Mouse (Mus musculus) urinary bladder, adult 18-20 months (tissue): Measurements from ENCODE around the gene Lemd2.

Experiments used
- DNase-seq, 2 experiments: peaks; one replicate each; pipeline ENCODE4 v3.0.0; 2022; ENCODE audit warnings: low spot score in 2 of 2, mixed read lengths in 2 of 2

The Lemd2 gene

DNA sequence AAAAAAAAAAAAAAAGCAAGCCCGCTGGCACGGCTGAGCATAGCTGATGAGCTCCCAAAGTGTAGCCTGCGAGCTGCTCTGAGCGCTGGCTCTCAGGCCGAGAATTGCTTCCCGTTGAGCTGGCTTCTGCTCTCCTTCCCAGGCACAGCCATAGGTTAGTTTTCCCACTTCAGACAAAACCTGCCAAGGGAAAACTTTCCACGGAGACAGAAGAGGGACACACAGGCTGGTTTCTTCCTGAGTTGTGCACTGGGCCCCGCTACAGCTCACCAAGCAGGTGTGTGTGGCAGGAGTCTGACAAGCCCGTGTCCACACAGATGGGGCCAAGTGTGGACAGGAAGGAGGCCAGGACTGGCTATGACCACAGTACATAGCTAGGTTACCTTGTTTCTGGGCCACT lies 15.4 kb downstream of the Lemd2 start:
- no peak for DNase-seq

GRCm38 (mm10) chr17:27187059-27187458 lies 17.2 kb downstream of the Lemd2 start:
- DNase-seq = no peak

DNA sequence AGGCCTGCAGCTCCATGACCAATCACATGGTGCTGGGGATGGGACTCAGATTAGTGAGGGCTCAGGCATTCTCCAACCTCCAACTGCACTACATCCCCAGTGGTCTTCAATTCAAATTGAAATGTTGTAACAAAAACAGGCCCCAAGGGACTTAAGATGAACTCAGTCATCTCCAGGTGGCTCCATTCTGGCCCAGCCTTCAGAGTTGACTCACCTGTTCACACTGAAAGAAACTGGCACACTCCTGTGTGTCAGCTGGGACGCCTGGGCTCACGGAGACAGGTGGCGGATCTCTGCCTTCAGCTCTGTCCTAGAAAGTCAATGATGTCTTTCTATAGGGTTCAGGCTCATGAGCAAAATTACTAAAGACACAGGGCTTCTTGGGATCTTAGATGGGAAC lies 18.2 kb downstream of the Lemd2 start:
- DNase-seq = no peak

DNA sequence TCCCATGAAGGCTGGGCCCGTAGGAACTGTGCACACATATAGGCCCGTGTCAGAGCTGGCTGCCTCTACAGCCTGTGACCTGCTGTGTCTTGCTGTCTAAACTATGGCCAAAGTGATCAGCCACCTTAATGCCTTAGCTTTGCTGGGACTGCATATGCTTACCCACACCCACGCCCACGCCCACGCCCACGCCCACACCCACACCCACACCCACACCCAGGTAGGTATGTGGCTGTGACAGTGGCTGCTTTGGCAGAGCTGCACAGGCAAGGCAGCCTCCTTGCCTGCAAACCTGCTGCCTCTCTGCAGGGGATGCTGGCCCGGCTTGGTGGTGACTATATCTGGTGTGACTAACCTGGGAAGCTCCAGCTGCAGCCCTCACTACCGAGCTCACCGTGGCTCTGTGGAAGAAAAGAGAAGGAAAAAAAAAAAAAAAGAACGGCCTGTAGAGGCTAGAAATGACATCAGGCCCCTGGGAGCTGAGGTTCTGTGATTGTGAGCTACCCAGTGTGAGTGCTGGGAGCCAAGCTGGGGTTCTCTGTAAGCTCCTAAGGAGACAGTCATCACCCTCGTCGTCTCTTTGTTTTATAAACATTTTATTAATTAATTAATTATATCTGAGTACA lies 20.5 kb downstream of the Lemd2 start:
- no peak for DNase-seq

- no peak for DNase-seq
Measured at GRCm38 (mm10) chr17:27182401-27182800, 21.9 kb downstream of the Lemd2 start.

DNA sequence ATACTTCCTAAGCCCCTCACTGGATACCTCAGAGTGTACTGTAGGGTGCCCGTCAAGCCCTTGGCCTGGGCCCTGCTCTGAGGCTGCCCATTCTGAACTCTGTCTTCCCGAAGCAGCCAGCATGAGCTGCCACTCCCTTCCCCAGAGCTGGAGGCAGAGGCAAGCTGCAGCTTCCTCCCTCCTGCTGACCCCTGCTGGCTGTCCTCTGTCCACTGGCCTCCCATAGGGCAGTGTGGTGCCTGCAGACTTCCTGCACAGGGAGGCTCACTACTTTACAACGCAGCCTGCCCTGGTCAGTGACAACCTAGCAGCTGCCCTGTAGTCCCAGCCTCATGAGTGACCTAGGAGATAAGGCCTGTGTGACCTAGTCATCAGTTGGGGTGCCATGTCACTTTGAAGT lies 22.6 kb downstream of the Lemd2 start:
- DNase-seq = no peak

GRCm38 (mm10) chr17:27179681-27180280 lies 24.5 kb downstream of the Lemd2 start:
- no peak for DNase-seq

DNA sequence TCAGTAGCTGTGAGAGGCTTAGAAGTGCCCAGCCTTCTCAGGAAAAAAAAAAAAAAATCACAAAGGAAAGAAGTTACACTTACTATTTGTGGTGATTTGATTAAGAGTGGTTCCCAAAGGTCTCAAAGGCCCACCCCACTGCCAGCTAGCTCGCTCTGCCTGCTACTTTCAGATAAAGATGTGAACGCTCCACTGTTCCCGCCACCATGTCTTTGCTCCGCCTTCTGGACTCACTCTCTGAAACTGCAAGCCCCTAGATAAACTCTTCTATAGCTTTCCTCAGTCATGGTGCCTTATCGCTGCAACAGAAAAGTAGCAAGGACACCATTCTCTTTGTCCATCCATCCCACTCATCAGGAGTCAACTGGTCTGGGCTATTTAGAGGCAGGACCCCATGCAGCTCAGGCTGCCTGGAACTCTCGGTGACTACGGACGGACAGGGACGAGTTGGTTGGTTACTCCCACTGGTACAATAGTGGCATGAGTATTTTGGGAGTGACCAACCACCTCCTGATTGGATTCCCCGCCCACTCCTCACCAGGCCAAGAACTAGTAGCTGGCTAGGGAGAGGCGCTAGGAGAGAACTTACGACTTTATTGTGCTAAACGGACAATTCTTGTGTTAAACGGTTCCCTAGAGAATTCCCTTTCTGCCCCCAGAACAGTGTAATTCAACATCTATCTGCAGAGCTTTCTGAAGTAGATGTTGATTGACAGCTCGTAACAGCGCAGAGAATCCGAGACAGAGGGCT lies 25.7 kb downstream of the Lemd2 start:
- DNase-seq = no peak

GRCm38 (mm10) chr17:27178019-27178418 lies 26.2 kb downstream of the Lemd2 start:
- no peak for DNase-seq

DNA sequence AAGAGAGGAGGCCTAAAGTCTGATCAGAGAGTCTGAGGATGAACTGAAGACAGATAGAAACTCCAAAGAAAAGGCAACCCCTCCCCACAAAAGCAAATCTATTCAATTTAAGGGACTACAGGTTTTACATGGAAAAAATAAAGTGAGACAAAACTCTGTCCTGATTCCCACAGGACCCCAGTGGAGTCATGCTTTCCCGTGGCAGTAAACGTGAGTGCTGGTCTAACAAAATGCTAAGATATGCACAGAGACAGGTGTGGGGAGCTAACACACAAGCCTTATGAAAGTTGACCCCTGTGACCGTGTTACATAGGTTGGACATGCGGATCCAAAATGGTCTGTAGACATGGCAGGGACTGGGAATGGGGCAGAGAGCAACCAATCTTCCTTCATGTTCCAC lies 27.5 kb downstream of the Lemd2 start:
- DNase-seq = no peak

DNA sequence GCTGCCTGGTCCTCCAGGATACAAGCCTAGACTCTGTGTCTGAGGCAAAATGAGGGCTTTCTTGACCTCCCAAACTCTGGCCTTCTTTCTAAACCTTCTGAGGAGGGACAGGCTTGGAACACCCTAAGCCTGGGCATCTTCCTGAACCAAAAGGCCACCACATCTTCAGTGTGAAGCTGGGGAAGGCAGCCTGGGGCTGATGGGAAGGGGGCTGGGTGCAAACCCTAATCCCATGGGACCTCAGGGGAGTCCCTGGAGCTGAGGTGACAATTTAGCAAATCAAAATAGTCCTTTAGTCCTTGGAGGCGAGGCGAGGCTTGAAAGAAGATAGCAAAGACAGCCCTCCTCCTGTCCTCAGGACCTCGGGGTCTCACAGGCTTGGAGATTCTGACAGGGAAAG lies 28.0 kb downstream of the Lemd2 start:
- no peak for DNase-seq

- DNase-seq = no peak
Measured at GRCm38 (mm10) chr17:27175196-27175874, 28.9 kb downstream of the Lemd2 start.

DNA sequence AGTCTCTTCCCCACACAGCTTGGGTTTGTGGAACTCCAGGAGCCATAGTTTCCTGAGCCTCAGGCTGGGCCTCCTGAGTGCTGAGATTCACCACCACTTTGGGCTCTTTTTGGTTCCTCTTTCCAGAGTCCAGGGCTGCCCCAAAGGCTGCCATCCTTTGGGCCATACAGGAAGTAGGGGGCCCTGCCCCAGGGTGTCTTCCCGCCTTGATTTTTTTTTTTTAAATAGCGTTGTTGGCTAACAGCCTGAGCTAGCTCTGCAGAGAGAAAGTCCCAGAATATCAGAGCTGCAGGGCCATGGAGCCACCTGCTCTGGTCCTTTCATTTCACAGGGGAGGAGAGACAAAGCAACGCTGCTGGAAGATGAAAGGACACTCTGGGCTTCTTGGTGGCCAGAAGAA lies 30.6 kb downstream of the Lemd2 start:
- no peak for DNase-seq

DNA sequence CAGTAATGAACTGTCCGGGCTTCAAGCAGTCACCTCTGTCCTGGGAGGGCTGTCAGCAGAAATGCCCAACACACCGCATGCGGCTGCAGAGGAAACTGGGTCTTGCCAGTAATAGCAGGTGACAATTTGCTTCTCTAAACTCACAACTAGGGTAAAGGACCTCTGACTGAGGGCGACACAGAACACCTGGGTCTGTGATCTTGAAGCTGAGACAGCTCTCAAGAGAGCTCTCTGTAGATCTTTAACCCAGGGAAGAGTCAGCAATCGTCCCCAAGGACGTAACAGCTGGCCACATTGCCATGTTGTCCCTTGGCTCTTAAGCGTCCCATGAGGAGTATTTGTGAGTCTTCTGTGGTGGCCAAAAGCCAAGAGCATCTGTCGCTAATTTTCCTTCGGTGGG lies 31.8 kb downstream of the Lemd2 start:
- DNase-seq = no peak

GRCm38 (mm10) chr17:27171121-27171520 lies 33.1 kb downstream of the Lemd2 start:
- no peak for DNase-seq

- DNase-seq = no peak
Measured at GRCm38 (mm10) chr17:27169952-27170695, 34.1 kb downstream of the Lemd2 start.

- no peak for DNase-seq
Measured at GRCm38 (mm10) chr17:27168569-27168968, 35.7 kb downstream of the Lemd2 start.

GRCm38 (mm10) chr17:27167545-27167944 lies 36.7 kb downstream of the Lemd2 start, which contains the start of gene Ip6k3:
Ip6k3 (minus strand) TSS chr17:27167795.
- DNase-seq = no peak

DNA sequence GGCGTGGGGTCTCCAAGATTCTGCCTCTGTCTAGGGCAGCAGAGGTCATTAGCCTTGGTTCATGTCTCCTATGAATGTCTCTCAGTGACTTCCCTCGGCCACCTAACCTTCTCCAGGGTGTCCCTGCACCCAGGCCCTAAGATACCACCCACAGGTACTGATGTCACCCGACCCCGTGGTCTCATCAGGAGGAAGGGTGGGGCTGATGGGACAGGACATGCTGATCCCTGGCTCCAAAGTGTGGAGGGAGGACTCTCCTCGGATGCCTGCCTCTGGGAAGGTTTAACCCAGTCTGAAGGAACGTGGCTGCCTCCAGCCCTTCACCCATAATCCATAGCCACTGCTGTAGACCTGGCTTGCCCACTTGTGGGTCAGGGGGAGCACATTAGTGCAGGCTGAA lies 37.4 kb downstream of the Lemd2 start:
- no peak for DNase-seq

DNA sequence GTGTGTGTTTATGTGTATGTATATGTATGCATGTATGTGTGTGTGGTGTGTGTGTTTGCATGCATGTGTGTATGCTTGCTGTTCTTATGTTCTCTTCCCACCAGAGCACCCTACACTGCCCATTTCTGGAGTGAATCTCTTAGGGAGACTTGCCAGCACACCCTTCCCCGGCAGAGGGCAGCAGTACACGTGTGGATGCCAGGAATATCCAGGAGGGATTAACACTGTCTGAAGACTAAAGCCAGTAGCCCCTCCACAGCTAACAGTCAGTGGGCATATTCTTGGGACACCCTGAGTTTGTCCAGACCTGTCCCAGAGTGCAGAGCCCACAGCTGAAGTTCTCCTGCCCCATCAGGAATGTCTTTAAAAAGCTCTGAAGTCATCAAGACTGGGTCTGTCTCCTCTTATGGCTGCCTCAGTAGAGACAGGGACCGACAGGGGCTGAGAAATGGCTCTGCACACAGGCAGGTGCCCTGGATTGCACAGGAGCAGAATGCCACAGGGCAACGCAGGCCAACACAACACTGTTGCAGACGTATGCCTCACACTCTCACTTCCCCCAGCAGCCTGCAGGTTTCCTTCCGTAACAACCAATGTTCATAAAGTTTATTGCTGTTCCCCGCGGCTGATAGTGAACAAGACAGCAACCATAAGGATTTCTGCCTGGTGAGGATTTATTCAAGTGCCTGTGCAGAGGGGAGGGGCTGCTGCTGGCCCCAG lies 39.1 kb downstream of the Lemd2 start:
- no peak for DNase-seq

GRCm38 (mm10) chr17:27160905-27161304 lies 43.4 kb downstream of the Lemd2 start:
- DNase-seq = peak; percentile 30 to 38
